Mouse (Mus musculus): ENCODE results near the gene Traf3ip2. TPM values are rescaled to one million over a fixed set of nuclear protein-coding genes. Genes with fewer than 3 reads are reported as not detected.

Traf3ip2 gene
- total and polyA plus RNA-seq, 2 experiments, result 0.74 to 4.4 TPM

DNA sequence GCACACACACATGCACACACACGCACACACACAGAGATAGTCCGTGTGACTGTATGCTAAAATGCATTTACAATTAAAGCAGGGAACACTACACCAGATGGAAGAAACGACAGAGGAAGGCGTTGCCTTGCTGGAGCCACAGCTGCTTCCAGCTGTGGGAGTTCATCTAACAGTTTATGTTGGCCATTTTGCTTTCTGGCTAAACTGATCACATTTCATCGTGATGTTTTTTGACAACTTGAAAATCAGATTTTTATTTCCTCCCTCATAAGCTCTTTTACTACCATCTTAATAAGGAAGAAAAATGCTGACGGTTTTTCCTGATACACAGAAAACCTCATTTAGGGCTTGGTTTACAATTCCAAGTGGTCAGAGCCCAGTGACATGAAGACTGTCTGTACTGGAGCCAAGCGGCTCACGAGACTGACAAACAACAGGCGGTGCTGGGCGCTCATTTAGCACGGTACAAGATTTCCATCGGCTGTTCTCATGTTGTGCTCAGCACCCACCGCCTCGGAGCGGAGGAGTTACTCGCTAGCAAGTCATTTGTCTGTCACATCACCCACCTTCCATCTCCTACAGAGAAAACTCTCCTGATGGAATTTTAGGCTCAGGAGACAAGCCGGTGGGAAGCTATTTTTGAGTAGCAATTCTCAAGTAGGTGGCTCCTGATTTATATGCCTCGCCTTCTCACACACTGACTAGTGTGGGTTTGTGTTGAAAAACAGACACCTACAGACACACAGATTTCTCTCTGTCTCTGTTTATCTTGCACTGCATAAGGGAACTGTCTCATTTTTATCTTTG is 17.2 kb downstream of the Traf3ip2 start:
- TF ChIP-seq POLR2A (IDR thresholded peaks at IDR 0.05; ENCODE audit: extremely low read depth, insufficient read depth, low read length) (no peak), CTCF (IDR thresholded peaks at IDR 0.05; ENCODE audit: low read depth, low read length) (no peak)
- DNase-seq (ENCODE audit: extremely low read depth, low read depth, low spot score), result no peak
- Histone ChIP-seq H3K4me3 (ENCODE audit: insufficient read depth, low read depth, low read length) (no peak overlapping the region), H3K27me3 (ENCODE audit: control insufficient read depth, insufficient read depth, low read length) (no peaks in the 10 kb centered on the region), H3K79me2 (ENCODE audit: control insufficient read depth, insufficient read depth, low read length) (no peaks in the 10 kb centered on the region; the same call in 1 of the 2 replicates), H3K4me1 (ENCODE audit: control insufficient read depth, insufficient read depth, low read length) (peaks cover 9% of the 10 kb centered on the region), H3K36me3 (ENCODE audit: control insufficient read depth, insufficient read depth, low read length) (peaks cover under 1% of the 10 kb centered on the region; the same call in 1 of the 2 replicates), H3K27ac (replicated peaks; ENCODE audit: insufficient read depth, low read depth, low read length) (no peak overlapping the region), H3K9ac (ENCODE audit: low read depth, low read length) (no peak overlapping the region)
- 86% methylated on average over 18 of the region's 18 CpGs for WGBS

DNA sequence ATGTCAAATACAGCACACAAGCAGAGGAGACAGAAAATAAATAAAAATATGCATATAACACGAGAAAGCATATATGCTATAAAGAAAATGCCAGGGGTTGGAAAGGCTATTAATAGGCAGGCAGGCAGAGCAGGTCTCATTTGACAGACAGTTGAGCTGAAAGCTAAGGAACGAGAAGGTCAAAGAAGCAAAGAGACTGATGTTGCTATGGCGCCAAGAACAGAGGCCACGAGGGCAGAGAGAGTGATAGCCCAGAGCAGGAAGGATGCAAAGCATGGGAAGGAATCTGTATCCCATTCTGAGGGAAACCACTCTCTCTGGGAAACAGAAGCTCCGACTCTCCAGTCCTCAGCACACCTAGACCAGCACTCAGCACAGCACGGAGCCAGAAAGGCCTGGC is 18.1 kb downstream of the Traf3ip2 start:
- Histone ChIP-seq H3K9ac (ENCODE audit: low read depth, low read length) (no peak overlapping the region), H3K4me1 (ENCODE audit: control insufficient read depth, insufficient read depth, low read length) (peaks cover 2% of the 10 kb centered on the region), H3K27me3 (ENCODE audit: control insufficient read depth, insufficient read depth, low read length) (no peaks in the 10 kb centered on the region), H3K79me2 (ENCODE audit: control insufficient read depth, insufficient read depth, low read length) (no peaks in the 10 kb centered on the region; the same call in 1 of the 2 replicates), H3K27ac (replicated peaks; ENCODE audit: insufficient read depth, low read depth, low read length) (no peak overlapping the region), H3K4me3 (ENCODE audit: insufficient read depth, low read depth, low read length) (no peak overlapping the region), H3K36me3 (ENCODE audit: control insufficient read depth, insufficient read depth, low read length) (peaks cover 2% of the 10 kb centered on the region; the same call in 1 of the 2 replicates)
- TF ChIP-seq POLR2A (IDR thresholded peaks at IDR 0.05; ENCODE audit: extremely low read depth, insufficient read depth, low read length) (no peak), CTCF (IDR thresholded peaks at IDR 0.05; ENCODE audit: low read depth, low read length) (no peak)
- no peak for DNase-seq (ENCODE audit: extremely low read depth, low read depth, low spot score)
- WGBS, result 78% methylated on average over 6 of the region's 6 CpGs

DNA sequence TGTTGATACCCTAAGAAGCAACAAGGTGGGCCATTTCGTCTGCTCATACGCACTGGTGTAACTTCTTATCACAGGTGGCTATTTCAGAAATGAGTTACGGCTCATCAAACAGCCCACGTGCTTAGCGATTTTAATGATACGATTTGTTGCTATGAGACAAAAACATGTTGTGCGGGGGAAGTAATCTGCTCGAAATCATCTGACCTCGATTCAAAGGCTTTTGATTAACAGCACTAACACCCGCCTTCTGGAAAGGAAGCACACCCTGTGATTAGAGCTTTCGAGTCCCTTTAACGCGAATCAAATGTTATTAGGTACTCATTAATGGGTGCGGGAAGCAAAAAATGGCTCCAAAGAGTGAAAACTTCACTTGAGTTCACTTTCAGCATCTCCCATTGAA is 18.9 kb downstream of the Traf3ip2 start:
- 94% methylated on average over 14 of the region's 14 CpGs for WGBS
- no peak for TF ChIP-seq CTCF (IDR thresholded peaks at IDR 0.05; ENCODE audit: low read depth, low read length)
- Histone ChIP-seq H3K79me2 (ENCODE audit: control insufficient read depth, insufficient read depth, low read length) (no peaks in the 10 kb centered on the region; the same call in 1 of the 2 replicates), H3K4me3 (ENCODE audit: insufficient read depth, low read depth, low read length) (no peak overlapping the region), H3K27ac (replicated peaks; ENCODE audit: insufficient read depth, low read depth, low read length) (no peak overlapping the region), H3K36me3 (ENCODE audit: control insufficient read depth, insufficient read depth, low read length) (peaks cover 2% of the 10 kb centered on the region; the same call in 1 of the 2 replicates), H3K27me3 (ENCODE audit: control insufficient read depth, insufficient read depth, low read length) (no peaks in the 10 kb centered on the region), H3K9ac (ENCODE audit: low read depth, low read length) (no peak overlapping the region), H3K4me1 (ENCODE audit: control insufficient read depth, insufficient read depth, low read length) (no peaks in the 10 kb centered on the region)
- no peak for DNase-seq (ENCODE audit: extremely low read depth, low read depth, low spot score)

DNA sequence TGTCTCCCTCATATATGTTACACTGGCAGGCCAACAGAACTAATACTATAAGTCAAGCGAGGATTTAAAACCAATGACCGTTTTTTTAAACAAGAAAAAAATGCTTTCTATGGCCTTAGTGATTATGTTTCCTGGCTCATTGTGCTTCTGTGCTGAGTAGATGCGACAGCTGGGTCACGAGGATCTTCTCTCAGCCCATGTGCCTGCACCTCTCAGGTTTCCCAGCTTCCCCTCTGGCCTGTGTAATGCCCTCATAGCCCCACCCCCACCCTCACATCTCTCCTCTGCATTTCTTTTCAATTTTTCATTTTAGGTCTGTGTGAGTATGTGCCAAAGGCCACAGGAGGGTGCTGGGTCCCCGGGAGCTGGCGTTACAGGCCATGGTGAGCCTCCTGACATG is 20.6 kb downstream of the Traf3ip2 start:
- no peak for TF ChIP-seq CTCF (IDR thresholded peaks at IDR 0.05; ENCODE audit: low read depth, low read length)
- no peak for TF ChIP-seq POLR2A (IDR thresholded peaks at IDR 0.05; ENCODE audit: extremely low read depth, insufficient read depth, low read length)
- no peaks in the 10 kb centered on the region for H3K27me3 ChIP-seq (ENCODE audit: control insufficient read depth, insufficient read depth, low read length)
- 88% methylated on average over 6 of the region's 6 CpGs for WGBS
- DNase-seq (ENCODE audit: extremely low read depth, low read depth, low spot score), result no peak
- H3K27ac ChIP-seq (replicated peaks; ENCODE audit: insufficient read depth, low read depth, low read length), result no peak overlapping the region
- H3K9ac ChIP-seq (ENCODE audit: low read depth, low read length), result no peak overlapping the region
- H3K36me3 ChIP-seq (ENCODE audit: control insufficient read depth, insufficient read depth, low read length), result peaks cover 2% of the 10 kb centered on the region; the same call in 1 of the 2 replicates
- no peak overlapping the region for H3K4me3 ChIP-seq (ENCODE audit: insufficient read depth, low read depth, low read length)
- H3K4me1 ChIP-seq (ENCODE audit: control insufficient read depth, insufficient read depth, low read length), result no peaks in the 10 kb centered on the region
- H3K79me2 ChIP-seq (ENCODE audit: control insufficient read depth, insufficient read depth, low read length), result no peaks in the 10 kb centered on the region; the same call in 1 of the 2 replicates

DNA sequence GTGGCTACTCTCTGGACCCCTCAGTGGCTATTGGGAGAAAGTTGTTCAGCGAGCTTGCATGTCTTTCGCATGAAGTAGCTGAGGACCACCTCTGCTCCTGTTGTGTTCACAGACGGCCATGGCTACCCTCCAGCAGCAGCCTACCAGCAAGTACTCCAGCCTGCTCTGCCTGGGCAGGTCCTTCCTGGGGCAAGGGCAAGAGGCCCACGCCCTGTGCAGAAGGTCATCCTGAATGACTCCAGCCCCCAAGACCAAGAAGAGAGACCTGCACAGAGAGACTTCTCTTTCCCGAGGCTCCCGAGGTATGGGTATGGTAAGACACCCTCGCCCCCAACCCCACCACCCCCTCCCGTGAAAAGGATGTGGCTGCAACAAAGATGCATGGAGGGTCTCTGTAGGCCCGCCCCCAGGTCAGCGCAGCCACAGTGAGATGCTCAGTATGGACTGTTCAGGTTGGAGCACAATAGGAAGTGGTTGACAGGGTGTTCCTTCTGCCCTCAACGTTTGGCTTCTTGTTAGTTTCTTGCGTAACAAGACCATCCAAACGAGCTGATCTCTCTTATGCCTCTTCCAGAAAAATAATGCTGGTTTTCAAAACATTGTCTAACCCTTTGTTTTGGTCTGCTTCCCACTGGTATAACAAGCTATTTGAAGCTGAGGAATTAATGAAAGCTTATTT is 21.8 kb downstream of the Traf3ip2 start:
- Histone ChIP-seq H3K4me1 (ENCODE audit: control insufficient read depth, insufficient read depth, low read length) (no peaks in the 10 kb centered on the region), H3K27me3 (ENCODE audit: control insufficient read depth, insufficient read depth, low read length) (no peaks in the 10 kb centered on the region), H3K79me2 (ENCODE audit: control insufficient read depth, insufficient read depth, low read length) (no peaks in the 10 kb centered on the region; the same call in 1 of the 2 replicates), H3K4me3 (ENCODE audit: insufficient read depth, low read depth, low read length) (no peak overlapping the region), H3K9ac (ENCODE audit: low read depth, low read length) (no peak overlapping the region), H3K27ac (replicated peaks; ENCODE audit: insufficient read depth, low read depth, low read length) (no peak overlapping the region), H3K36me3 (ENCODE audit: control insufficient read depth, insufficient read depth, low read length) (peaks cover 5% of the 10 kb centered on the region; the same call in 1 of the 2 replicates)
- WGBS, result 84% methylated on average over 13 of the region's 13 CpGs
- no peak for DNase-seq (ENCODE audit: extremely low read depth, low read depth, low spot score)
- TF ChIP-seq CTCF (IDR thresholded peaks at IDR 0.05; ENCODE audit: low read depth, low read length) (no peak), POLR2A (IDR thresholded peaks at IDR 0.05; ENCODE audit: extremely low read depth, insufficient read depth, low read length) (no peak)
